Mouse (Mus musculus): ENCODE measurements around the gene Mcidas.
"Not testable (repeated sequence)": the region's sequence is repeated elsewhere in the genome, so short reads cannot be mapped to it uniquely, and the experiment has no call there.

The Mcidas gene

GRCm38 (mm10) chr13:112994191-112994590 lies 546 bp downstream of the Mcidas start:
- H3K36me3 ChIP-seq (ENCODE audit: control insufficient read depth, insufficient read depth, low read length, poor library complexity, severe bottlenecking) = no peaks in the 10 kb centered on the region
- DNase-seq (ENCODE audit: low read depth, low spot score) = peak; percentile 81
- H3K27me3 ChIP-seq (ENCODE audit: control insufficient read depth, insufficient read depth, low read length, poor library complexity, severe bottlenecking) = peaks cover 2% of the 10 kb centered on the region; the same call in 1 of the 2 replicates

DNA sequence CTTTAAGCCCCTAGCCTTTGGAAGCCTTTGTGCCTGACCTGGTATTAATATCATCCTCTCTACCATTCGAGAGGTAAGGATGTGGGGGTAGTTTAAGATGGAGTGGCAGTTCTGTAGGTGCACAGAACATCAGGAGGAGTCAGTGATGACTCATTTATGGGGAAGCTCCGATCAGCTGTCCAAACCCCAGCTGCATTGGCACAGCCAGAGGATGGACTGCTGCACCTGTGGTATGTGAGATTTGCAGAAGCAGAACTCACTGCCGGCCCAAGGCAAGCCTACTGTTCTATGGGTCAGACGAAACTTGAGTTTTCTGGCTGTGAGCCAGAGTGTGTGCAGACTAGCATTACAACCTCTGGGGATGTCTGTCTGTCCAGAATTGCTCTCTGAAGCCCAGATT lies 2.8 kb downstream of the Mcidas start:
- H3K27me3 ChIP-seq (ENCODE audit: control insufficient read depth, insufficient read depth, low read length, poor library complexity, severe bottlenecking) = peaks cover 2% of the 10 kb centered on the region; the same call in 1 of the 2 replicates
- DNase-seq (ENCODE audit: low read depth, low spot score) = peak; percentile 43
- no peaks in the 10 kb centered on the region for H3K36me3 ChIP-seq (ENCODE audit: control insufficient read depth, insufficient read depth, low read length, poor library complexity, severe bottlenecking)

DNA sequence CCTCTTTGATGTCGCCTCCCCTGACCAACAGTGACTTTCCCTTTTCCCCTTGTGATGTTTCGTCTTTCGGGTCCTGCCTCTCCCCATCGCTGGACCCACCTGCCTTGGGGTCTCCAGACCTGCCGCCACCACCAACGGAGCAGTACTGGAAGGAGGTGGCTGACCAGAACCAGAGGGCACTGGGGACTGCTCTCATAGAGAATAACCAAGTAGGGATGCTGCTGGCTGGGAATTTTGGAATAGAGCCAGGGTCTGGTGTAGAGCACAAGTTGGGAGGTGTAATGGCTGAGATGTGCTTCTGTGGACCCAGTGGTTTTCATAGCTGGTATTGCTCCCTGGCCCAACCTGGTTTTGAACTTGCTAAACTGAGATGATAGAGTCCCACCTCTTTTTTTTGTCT lies 3.7 kb downstream of the Mcidas start:
- Histone ChIP-seq H3K36me3 (ENCODE audit: control insufficient read depth, insufficient read depth, low read length, poor library complexity, severe bottlenecking) (no peaks in the 10 kb centered on the region), H3K27me3 (ENCODE audit: control insufficient read depth, insufficient read depth, low read length, poor library complexity, severe bottlenecking) (peaks cover 2% of the 10 kb centered on the region; the same call in 1 of the 2 replicates)
- DNase-seq (ENCODE audit: low read depth, low spot score) = no peak

DNA sequence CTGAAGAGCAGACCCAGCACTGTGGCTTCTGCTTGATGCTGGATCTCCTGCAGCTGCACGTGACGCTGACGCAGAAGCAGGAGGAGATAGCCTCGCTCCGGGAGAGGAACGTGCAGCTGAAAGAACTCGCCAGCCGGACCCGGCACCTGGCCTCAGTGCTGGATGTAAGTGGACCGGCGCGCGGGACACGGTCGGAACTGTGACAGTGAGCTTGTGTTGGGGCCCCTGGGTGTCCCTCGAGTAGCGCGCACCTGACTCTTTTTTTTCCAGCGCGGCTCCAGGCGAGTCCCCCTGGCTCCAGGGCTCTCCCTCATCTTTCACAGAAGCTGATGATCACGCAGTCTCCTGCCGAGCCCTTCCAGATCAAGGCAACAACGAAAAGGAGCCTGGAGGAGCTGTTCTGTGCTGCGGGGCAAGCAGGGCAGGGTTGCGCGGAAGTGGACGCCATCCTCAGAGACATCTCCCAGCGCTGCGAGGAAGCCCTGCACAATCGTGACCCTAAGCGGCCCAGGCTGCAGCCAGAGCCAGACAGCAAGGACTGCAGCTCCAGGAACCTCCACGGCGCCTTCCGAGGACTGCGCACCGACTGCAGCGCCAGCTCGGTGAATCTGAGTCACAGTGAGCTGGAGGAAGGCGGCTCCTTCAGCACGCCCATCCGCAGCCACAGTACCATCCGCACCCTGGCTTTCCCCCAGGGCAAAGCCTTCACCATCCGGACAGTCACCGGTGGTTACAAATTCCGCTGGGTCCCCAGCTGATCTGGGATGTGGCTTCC lies 5.0 kb downstream of the Mcidas start:
- no peak for DNase-seq (ENCODE audit: low read depth, low spot score)
- peaks cover 2% of the 10 kb centered on the region; the same call in 1 of the 2 replicates for H3K27me3 ChIP-seq (ENCODE audit: control insufficient read depth, insufficient read depth, low read length, poor library complexity, severe bottlenecking)
- no peaks in the 10 kb centered on the region for H3K36me3 ChIP-seq (ENCODE audit: control insufficient read depth, insufficient read depth, low read length, poor library complexity, severe bottlenecking)

DNA sequence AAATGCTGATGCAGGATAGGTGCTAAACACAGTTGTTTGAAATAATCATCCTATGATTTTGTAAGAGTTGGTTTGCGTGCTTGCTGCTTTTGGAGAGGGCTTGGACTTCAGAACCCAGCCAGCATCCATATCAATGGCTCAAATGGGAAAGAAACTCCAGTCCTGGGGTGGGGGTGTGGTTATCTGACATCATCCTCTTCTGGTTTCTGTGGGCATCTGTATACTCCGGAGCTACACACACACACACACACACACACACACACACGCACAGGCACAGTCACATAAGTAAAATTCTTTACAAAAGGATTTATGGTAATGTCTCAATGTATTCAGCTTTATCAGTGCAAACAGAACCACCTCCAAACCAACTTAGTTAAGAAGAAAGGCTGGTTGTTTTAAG lies 6.4 kb downstream of the Mcidas start:
- H3K27me3 ChIP-seq (ENCODE audit: control insufficient read depth, insufficient read depth, low read length, poor library complexity, severe bottlenecking) = peaks cover 2% of the 10 kb centered on the region; the same call in 1 of the 2 replicates
- no peaks in the 10 kb centered on the region for H3K36me3 ChIP-seq (ENCODE audit: control insufficient read depth, insufficient read depth, low read length, poor library complexity, severe bottlenecking)
- DNase-seq (ENCODE audit: low read depth, low spot score) = no peak

DNA sequence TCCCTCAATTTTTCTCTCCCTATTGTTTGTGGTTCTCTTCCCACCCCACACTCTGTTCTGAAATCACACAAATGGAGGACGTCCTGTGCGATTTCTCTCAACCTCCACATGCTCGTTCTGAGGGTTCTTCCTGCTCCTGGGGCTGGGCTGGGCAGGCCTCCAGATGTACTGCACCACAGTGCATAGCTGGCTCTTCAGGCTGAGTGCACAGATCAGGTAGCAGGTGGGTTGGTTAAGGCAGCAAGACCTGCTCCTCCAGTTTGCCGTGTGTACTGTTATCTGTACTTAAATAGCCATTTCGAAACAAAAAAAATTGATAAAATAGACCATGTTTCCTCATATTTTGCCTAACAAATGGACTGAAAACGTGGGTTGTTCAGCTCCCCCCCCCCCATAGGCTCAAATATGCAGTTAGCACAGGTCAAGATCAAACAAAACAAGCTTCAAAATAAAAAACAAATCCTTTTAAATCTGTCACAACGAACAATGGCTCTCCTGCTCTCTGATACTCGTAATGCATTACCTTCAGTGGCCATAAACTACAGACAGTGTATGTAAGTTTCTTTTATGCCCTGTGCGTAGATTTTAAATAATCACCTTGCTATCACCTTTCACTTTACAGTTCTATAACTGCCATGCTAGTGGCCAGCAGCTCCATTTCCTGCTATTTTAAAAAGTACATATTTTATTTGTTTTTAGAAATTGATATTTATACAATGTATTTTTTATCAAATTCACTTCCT lies 7.1 kb downstream of the Mcidas start:
- no peaks in the 10 kb centered on the region for H3K36me3 ChIP-seq (ENCODE audit: control insufficient read depth, insufficient read depth, low read length, poor library complexity, severe bottlenecking)
- peaks cover 2% of the 10 kb centered on the region; the same call in 1 of the 2 replicates for H3K27me3 ChIP-seq (ENCODE audit: control insufficient read depth, insufficient read depth, low read length, poor library complexity, severe bottlenecking)
- no peak for DNase-seq (ENCODE audit: low read depth, low spot score)

DNA sequence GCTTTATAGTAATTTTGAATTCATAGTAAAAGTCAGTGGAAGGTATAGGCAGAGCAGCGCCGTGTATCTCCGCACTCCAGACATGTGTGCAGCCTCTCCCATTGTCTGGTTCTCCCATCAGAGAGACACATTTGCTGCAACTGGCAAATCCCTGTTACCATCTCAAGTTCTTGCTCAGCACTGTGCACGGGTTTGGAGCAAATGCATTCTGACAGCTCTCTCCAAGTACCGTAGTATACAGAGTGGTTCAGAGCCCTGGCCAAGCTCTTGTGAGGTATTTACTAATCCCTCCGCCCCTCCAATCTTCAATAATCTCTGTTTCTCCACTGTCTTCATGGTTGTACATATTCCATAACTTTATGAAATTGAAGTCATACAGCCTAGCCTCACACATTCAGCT lies 19.0 kb downstream of the Mcidas start:
- Histone ChIP-seq H3K27me3 (ENCODE audit: control insufficient read depth, insufficient read depth, low read length, poor library complexity, severe bottlenecking) (no peaks in the 10 kb centered on the region), H3K36me3 (ENCODE audit: control insufficient read depth, insufficient read depth, low read length, poor library complexity, severe bottlenecking) (no peaks in the 10 kb centered on the region)
- no peak for DNase-seq (ENCODE audit: low read depth, low spot score)

- not testable (repeated sequence) for H3K36me3 ChIP-seq (ENCODE audit: control insufficient read depth, insufficient read depth, low read length, poor library complexity, severe bottlenecking); H3K27me3 ChIP-seq (ENCODE audit: control insufficient read depth, insufficient read depth, low read length, poor library complexity, severe bottlenecking)
- DNase-seq (ENCODE audit: low read depth, low spot score) = peak; percentile 67
These were observed 19.7 kb downstream of the Mcidas start for GRCm38 (mm10) chr13:113013174-113013953.

GRCm38 (mm10) chr13:113021521-113021920 lies 27.9 kb downstream of the Mcidas start:
- DNase-seq (ENCODE audit: low read depth, low spot score) = no peak
- Histone ChIP-seq H3K36me3 (ENCODE audit: control insufficient read depth, insufficient read depth, low read length, poor library complexity, severe bottlenecking) (no peaks in the 10 kb centered on the region), H3K27me3 (ENCODE audit: control insufficient read depth, insufficient read depth, low read length, poor library complexity, severe bottlenecking) (no peaks in the 10 kb centered on the region)

GRCm38 (mm10) chr13:113022467-113022866 lies 28.8 kb downstream of the Mcidas start:
- no peaks in the 10 kb centered on the region for H3K36me3 ChIP-seq (ENCODE audit: control insufficient read depth, insufficient read depth, low read length, poor library complexity, severe bottlenecking)
- DNase-seq (ENCODE audit: low read depth, low spot score) = no peak

DNA sequence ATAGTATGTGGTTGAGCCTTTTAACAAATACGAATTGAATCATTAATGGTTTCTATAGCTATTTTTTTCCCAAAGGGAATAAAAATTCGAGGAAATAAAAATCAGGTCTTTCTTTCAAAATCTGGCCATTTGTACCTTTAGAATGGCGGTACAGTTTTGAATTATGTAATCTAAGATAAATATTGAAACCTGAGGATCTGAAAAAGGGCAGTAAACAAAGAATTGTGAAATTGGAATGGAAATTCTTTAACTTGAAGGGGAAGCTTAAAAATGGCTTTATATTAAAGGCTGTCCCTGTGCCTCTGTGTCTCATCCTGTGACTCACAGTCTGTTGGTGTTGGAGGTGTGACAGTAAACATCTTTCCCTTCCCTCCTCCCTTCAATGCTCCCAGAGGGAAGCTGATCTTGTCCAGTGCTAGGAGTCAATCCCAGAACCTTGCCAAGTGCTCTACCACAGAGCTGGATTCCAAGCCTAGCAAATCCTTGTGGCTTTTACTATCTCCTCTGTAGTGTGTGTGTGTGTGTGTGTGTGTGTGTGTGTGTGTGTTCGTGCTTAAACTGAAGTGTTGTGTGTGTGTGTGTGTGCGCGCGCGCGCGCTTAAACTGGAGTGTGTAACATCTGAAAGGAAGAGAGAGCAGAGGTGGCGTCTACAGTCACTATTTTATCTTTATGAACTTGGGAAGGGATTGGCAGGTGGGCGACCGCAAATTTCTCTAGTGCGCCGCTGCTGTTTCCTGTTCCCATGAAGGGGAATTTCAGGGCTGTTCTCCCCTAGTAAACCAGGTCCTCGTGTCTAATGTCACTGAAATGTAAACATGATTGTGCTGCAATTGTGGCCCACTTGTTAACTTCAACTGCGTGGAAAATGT lies 29.9 kb downstream of the Mcidas start:
- peak; percentile 21 for DNase-seq (ENCODE audit: low read depth, low spot score)
- Histone ChIP-seq H3K36me3 (ENCODE audit: control insufficient read depth, insufficient read depth, low read length, poor library complexity, severe bottlenecking) (no peaks in the 10 kb centered on the region), H3K27me3 (ENCODE audit: control insufficient read depth, insufficient read depth, low read length, poor library complexity, severe bottlenecking) (no peaks in the 10 kb centered on the region)

More at GRCm38 (mm10) chr13:113022467-113022866, 28.8 kb downstream of the Mcidas start:
- H3K27me3 ChIP-seq (ENCODE audit: control insufficient read depth, insufficient read depth, low read length, poor library complexity, severe bottlenecking) = no peaks in the 10 kb centered on the region

DNA sequence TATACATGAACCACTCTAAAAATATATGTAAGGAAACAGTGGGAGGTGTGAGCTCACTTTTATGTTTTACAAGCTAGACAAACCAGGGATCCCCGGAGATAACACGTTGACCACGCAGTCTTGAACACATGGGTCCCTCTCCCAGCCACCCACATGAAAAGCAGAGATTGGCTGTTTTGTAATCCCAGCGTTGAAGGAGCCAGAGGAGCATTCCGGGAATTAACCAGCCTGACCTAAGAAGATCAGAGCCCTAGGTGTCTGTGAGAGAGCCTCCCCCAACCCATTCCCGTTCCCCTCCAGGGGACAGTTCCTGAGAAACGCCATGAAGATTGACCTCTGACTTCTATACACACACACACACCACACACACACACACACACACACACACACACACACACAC lies 37.7 kb downstream of the Mcidas start:
- no peak for DNase-seq (ENCODE audit: low read depth, low spot score)
- Histone ChIP-seq H3K27me3 (ENCODE audit: control insufficient read depth, insufficient read depth, low read length, poor library complexity, severe bottlenecking) (peaks cover 6% of the 10 kb centered on the region), H3K36me3 (ENCODE audit: control insufficient read depth, insufficient read depth, low read length, poor library complexity, severe bottlenecking) (no peaks in the 10 kb centered on the region)

DNA sequence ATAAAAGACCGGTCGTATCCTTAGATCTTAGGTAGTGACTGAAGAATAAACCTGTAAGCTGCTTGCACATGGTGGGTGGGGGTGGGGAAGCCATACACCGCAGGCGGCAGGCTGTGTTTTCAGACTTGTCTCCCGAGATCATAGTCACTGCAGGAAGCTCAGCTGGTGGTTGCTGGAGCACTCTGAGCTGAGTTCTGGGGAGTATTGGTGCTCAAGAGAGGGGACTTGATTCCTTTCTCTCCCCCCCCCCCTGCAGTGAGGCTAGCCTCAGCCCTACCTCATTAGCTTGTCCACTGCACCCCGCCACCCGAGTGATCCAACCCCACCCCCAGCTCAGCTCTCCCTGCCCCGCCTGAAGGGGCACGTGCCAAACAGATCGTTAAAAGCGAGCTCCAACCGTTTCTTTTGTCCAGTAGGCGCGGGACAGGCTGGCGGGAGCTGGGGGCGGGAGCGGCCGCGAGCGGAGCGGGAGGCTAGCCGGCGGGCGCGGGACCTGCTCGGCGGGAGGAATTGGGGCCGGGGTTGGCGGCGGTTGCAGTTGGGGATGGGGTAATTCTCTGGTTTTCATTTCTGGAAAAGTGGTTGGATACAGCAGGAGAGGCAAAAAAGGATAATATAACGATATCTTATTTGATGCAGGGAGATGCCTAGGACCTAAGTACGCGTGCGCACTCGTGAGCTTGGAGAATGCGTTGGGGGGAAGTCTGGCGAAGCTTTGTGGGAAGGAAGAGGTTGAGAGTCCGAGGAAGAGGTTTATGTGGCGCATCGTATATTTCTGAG lies 38.3 kb downstream of the Mcidas start:
- peaks cover 6% of the 10 kb centered on the region for H3K27me3 ChIP-seq (ENCODE audit: control insufficient read depth, insufficient read depth, low read length, poor library complexity, severe bottlenecking)
- DNase-seq (ENCODE audit: low read depth, low spot score) = peak; percentile 37
- no peaks in the 10 kb centered on the region for H3K36me3 ChIP-seq (ENCODE audit: control insufficient read depth, insufficient read depth, low read length, poor library complexity, severe bottlenecking)

Data from splenic B cell, adult 2 months (primary cell).